Mouse (Mus musculus): ENCODE results near the gene Arl14. TPM values are rescaled to one million over a fixed set of nuclear protein-coding genes. Genes with fewer than 3 reads are reported as not detected.
"Not testable (repeated sequence)": the region's sequence is repeated elsewhere in the genome, so short reads cannot be mapped to it uniquely, and the experiment has no call there.

Arl14 gene
- total RNA-seq, 4 experiments from 2014 or later = not detected

- DNase-seq (ENCODE audit: low spot score in 2 of 2) = no peak
Measured at GRCm38 (mm10) chr3:69212246-69212645, 10.0 kb upstream of the Arl14 start.

GRCm38 (mm10) chr3:69213465-69213864, 8.8 kb upstream of the Arl14 start:
- no peak for DNase-seq (ENCODE audit: low spot score in 2 of 2)

- DNase-seq (ENCODE audit: low spot score in 2 of 2) = no peak
Measured at GRCm38 (mm10) chr3:69214566-69214965, 7.7 kb upstream of the Arl14 start.

- no peak for DNase-seq (ENCODE audit: low spot score in 2 of 2)
Measured at GRCm38 (mm10) chr3:69222502-69222900, 282 bp downstream of the Arl14 start.

GRCm38 (mm10) chr3:69222987-69223386, 768 bp downstream of the Arl14 start:
- DNase-seq (ENCODE audit: low spot score in 2 of 2) = no peak

- DNase-seq (ENCODE audit: low spot score in 2 of 2) = no peak
Measured at GRCm38 (mm10) chr3:69223666-69224065, 1.4 kb downstream of the Arl14 start.

- DNase-seq (ENCODE audit: low spot score in 2 of 2) = no peak
Measured at GRCm38 (mm10) chr3:69225019-69225418, 2.8 kb downstream of the Arl14 start.

- DNase-seq (ENCODE audit: low spot score in 2 of 2) = no peak
Measured at GRCm38 (mm10) chr3:69226496-69226895, 4.3 kb downstream of the Arl14 start.

- no peak for DNase-seq (ENCODE audit: low spot score in 2 of 2)
Measured at GRCm38 (mm10) chr3:69228002-69228401, 5.8 kb downstream of the Arl14 start.

GRCm38 (mm10) chr3:69231522-69232138, 9.4 kb downstream of the Arl14 start:
- no peak for DNase-seq (ENCODE audit: low spot score in 2 of 2)

- DNase-seq (ENCODE audit: low spot score in 2 of 2) = not testable (repeated sequence)
Measured at GRCm38 (mm10) chr3:69233552-69234189, 11.5 kb downstream of the Arl14 start.

- DNase-seq (ENCODE audit: low spot score in 2 of 2) = no peak
Measured at GRCm38 (mm10) chr3:69234525-69234924, 12.3 kb downstream of the Arl14 start.

GRCm38 (mm10) chr3:69235806-69236205, 13.6 kb downstream of the Arl14 start:
- no peak for DNase-seq (ENCODE audit: low spot score in 2 of 2)

- DNase-seq (ENCODE audit: low spot score in 2 of 2) = no peak
Measured at GRCm38 (mm10) chr3:69236491-69236890, 14.3 kb downstream of the Arl14 start.

- DNase-seq (ENCODE audit: low spot score in 2 of 2) = peak; percentile 22 to 35
Measured at GRCm38 (mm10) chr3:69238141-69238851, 16.1 kb downstream of the Arl14 start.

GRCm38 (mm10) chr3:69239246-69239645, 17.0 kb downstream of the Arl14 start:
- no peak for DNase-seq (ENCODE audit: low spot score in 2 of 2)

GRCm38 (mm10) chr3:69241020-69241419, 18.8 kb downstream of the Arl14 start:
- no peak for DNase-seq (ENCODE audit: low spot score in 2 of 2)

- no peak for DNase-seq (ENCODE audit: low spot score in 2 of 2)
Measured at GRCm38 (mm10) chr3:69253096-69253866, 31.1 kb downstream of the Arl14 start.

- no peak for DNase-seq (ENCODE audit: low spot score in 2 of 2)
Measured at GRCm38 (mm10) chr3:69254676-69255075, 32.5 kb downstream of the Arl14 start.

- DNase-seq (ENCODE audit: low spot score in 2 of 2) = no peak
Measured at GRCm38 (mm10) chr3:69257049-69257699, 35.0 kb downstream of the Arl14 start.

GRCm38 (mm10) chr3:69263010-69263643, 40.9 kb downstream of the Arl14 start:
- no peak for DNase-seq (ENCODE audit: low spot score in 2 of 2)

Data from gastrocnemius, adult 8-10 months (tissue).